Mouse (Mus musculus) intestine, embryonic 14.5 days (tissue): ENCODE measurements around the gene Btd. TPM values are rescaled to one million over a fixed set of nuclear protein-coding genes. Genes with fewer than 3 reads are reported as not detected.

Source experiments
- ATAC-seq: fragments of 200-750 bp; cut with Nextera tagmentation; replicated peaks from 2 replicates; pipeline ENCODE4 v1.8.0; 2017; ENCODE audit warnings: low read depth, moderate number of reproducible peaks, moderate TSS enrichment, moderate library complexity; ENCODE audit not compliant: low FRiP score, low TSS enrichment
- DNase-seq: peaks from one replicate; pipeline ENCODE4 v3.0.0-alpha.2; 2018; ENCODE audit warnings: low spot score
- H3K27ac ChIP-seq: fragments of 300-500 bp; sonication (generic); 2 replicates; pipeline ENCODE4 v1.5.1; 2014; ENCODE audit warnings: low read depth, mild to moderate bottlenecking, control low read depth
- H3K27me3 ChIP-seq: fragments of 300-500 bp; sonication (generic); replicated peaks from 2 replicates; pipeline ENCODE4 v1.6.1; 2014; ENCODE audit warnings: low read length, control low read depth; ENCODE audit not compliant: control insufficient read depth, insufficient read depth
- H3K36me3 ChIP-seq: fragments of 300-500 bp; sonication (generic); 2 replicates; pipeline ENCODE4 v1.6.1; 2014; ENCODE audit warnings: low read length, control low read depth; ENCODE audit not compliant: control insufficient read depth, insufficient read depth
- H3K4me1 ChIP-seq: fragments of 300-500 bp; sonication (generic); replicated peaks from 2 replicates; pipeline ENCODE4 v1.6.1; 2014; ENCODE audit warnings: low read length, control low read depth, mixed read lengths; ENCODE audit not compliant: control insufficient read depth, insufficient read depth
- H3K4me2 ChIP-seq: fragments of 300-500 bp; sonication (generic); 2 replicates; pipeline ENCODE4 v1.6.1; 2014; ENCODE audit warnings: low read length
- H3K4me3 ChIP-seq: fragments of 300-500 bp; sonication (generic); 2 replicates; pipeline ENCODE4 v1.5.1; 2014; ENCODE audit warnings: low read depth, low read length, control low read depth, mixed read lengths
- H3K9ac ChIP-seq: fragments of 300-500 bp; sonication (generic); 2 replicates; pipeline ENCODE4 v1.6.1; 2014; ENCODE audit warnings: mild to moderate bottlenecking, low read length
- H3K9me3 ChIP-seq: fragments of 300-500 bp; sonication (generic); 2 replicates; pipeline ENCODE4 v1.6.1; 2016; ENCODE audit warnings: low read length, control low read depth; ENCODE audit not compliant: control insufficient read depth
- WGBS: fragments of 180-500 bp; shearing (Covaris S2); extraction: QIAGEN DNeasy Blood & Tissue Kit; methylation state at CpG from one replicate; pipeline ENCODE4 v1.1.7; 2014; 5-methylcytosine and 5-hydroxymethylcytosine counted together
- polyA plus RNA-seq: library from polyadenylated mRNA; unstranded; fragments of >200 nt; fragmentation: Nextera tagmentation; extraction: Ambion mirVana; gene quantifications from 2 replicates; pipeline ENCODE4 v1.2.1, GENCODE M21; 2014

Btd gene
- polyA plus RNA-seq, 1 experiment from 2014 or later, result 21.9 TPM

GRCm38 (mm10) chr14:31681931-31682555 is 41.2 kb downstream of the Btd start:
- Histone ChIP-seq H3K9me3 (no peaks in the 10 kb centered on the region), H3K4me2 (no peak overlapping the region), H3K4me1 (no peaks in the 10 kb centered on the region), H3K27ac (peak overlapping the region; percentile 20; the same call in 1 of the 2 replicates), H3K36me3 (no peaks in the 10 kb centered on the region), H3K9ac (no peak overlapping the region), H3K4me3 (no peak overlapping the region), H3K27me3 (no peaks in the 10 kb centered on the region)
- ATAC-seq (no peak), DNase-seq (no peak)
- 46% methylated on average over 5 of the region's 5 CpGs for WGBS

DNA sequence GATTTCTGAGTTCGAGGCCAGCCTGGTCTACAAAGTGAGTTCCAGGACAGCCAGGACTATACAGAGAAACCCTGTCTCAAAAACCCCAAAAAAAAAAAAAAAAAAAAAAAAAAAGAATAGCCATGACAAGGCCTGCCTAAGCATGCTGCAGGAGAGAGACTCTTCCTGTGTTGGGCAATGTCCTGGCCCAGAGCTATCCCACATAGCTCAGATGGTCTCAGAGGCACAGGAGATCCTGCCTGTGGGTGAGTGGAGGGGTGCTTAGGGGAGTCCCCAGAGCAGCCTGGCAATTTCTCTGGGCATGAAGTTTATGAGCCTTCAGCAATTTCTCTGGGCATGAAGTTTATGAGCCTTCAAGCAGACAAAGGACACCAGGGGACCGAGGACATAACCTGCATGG is 42.8 kb downstream of the Btd start:
- Histone ChIP-seq H3K4me2 (no peak overlapping the region), H3K27me3 (no peaks in the 10 kb centered on the region), H3K36me3 (no peaks in the 10 kb centered on the region), H3K27ac (no peak overlapping the region), H3K9ac (no peak overlapping the region), H3K4me3 (no peak overlapping the region), H3K4me1 (no peaks in the 10 kb centered on the region), H3K9me3 (no peaks in the 10 kb centered on the region)
- WGBS, result 88% methylated on average over 2 of the region's 2 CpGs
- DNase-seq, result no peak
- ATAC-seq, result no peak

GRCm38 (mm10) chr14:31684343-31685040 is 43.7 kb downstream of the Btd start:
- 69% methylated on average over 7 of the region's 7 CpGs for WGBS
- Histone ChIP-seq H3K27ac (no peak overlapping the region), H3K4me3 (no peak overlapping the region), H3K9ac (no peak overlapping the region), H3K36me3 (no peaks in the 10 kb centered on the region), H3K4me1 (no peaks in the 10 kb centered on the region), H3K4me2 (no peak overlapping the region), H3K27me3 (no peaks in the 10 kb centered on the region), H3K9me3 (no peaks in the 10 kb centered on the region)
- DNase-seq (no peak), ATAC-seq (no peak)

- no peak overlapping the region for H3K27ac ChIP-seq
- no peaks in the 10 kb centered on the region for H3K27me3 ChIP-seq
- H3K9me3 ChIP-seq, result no peaks in the 10 kb centered on the region
- no peak overlapping the region for H3K4me2 ChIP-seq
- H3K4me3 ChIP-seq, result no peak overlapping the region
- DNase-seq (no peak), ATAC-seq (no peak)
- H3K4me1 ChIP-seq, result no peaks in the 10 kb centered on the region
- no peak overlapping the region for H3K9ac ChIP-seq
- 90% methylated on average over 10 of the region's 10 CpGs for WGBS
- H3K36me3 ChIP-seq, result no peaks in the 10 kb centered on the region
These were observed 44.9 kb downstream of the Btd start for GRCm38 (mm10) chr14:31685680-31686079.

DNA sequence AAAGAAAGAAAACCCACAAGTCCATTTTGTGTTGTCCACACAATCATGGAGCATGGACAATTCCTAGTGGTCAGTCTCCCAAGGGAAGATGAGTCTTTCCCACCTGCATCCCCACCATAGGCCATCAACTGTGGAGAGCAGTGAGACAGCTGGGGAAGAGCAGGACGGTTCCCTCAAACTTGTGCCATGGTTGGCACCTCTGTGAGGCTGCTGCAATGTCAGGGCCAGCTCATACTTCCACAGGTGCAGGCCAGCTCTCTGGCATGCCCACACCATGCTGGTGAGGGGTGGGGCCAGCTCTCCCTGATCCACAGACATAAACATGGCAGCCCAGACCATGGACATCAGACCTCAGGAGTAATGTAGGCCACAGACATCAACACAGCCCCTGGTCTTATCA is 45.4 kb downstream of the Btd start:
- Histone ChIP-seq H3K4me3 (no peak overlapping the region), H3K4me2 (no peak overlapping the region), H3K27ac (no peak overlapping the region), H3K9ac (no peak overlapping the region), H3K36me3 (no peaks in the 10 kb centered on the region), H3K9me3 (no peaks in the 10 kb centered on the region), H3K27me3 (no peaks in the 10 kb centered on the region), H3K4me1 (no peaks in the 10 kb centered on the region)
- DNase-seq (no peak), ATAC-seq (no peak)
- WGBS, result 89% methylated on average over 1 of the region's 1 CpGs

DNA sequence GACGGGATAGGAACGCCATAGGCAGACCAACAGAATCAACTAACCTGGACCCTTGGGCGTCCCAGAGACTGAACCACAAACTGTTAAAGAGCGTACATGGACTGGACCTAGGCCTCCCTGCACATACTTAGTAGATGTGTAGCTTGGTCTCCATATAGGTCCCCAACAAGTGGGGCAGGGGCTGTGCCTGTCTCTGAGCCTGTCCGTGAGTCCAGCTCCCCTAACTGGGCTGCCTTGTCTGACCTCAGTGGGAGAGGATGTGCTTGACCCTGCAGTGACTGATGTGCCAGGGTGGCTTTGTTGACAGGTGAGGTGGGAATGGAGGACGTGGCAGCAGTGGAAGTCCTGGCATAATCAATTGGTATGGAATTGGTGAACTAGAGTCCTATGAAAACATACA is 51.7 kb downstream of the Btd start:
- 89% methylated on average over 6 of the region's 6 CpGs for WGBS

GRCm38 (mm10) chr14:31696206-31696984 is 55.6 kb downstream of the Btd start:
- ATAC-seq (no peak), DNase-seq (no peak)
- Histone ChIP-seq H3K27ac (no peak overlapping the region), H3K36me3 (peaks cover 27% of the 10 kb centered on the region; the same call in 1 of the 2 replicates), H3K9ac (no peak overlapping the region), H3K4me2 (no peak overlapping the region), H3K27me3 (no peaks in the 10 kb centered on the region), H3K4me3 (no peak overlapping the region), H3K4me1 (no peaks in the 10 kb centered on the region), H3K9me3 (no peaks in the 10 kb centered on the region)
- 86% methylated on average over 9 of the region's 9 CpGs for WGBS

More for the DNA sequence above, 51.7 kb downstream of the Btd start:
- Histone ChIP-seq H3K27ac (no peak overlapping the region), H3K27me3 (no peaks in the 10 kb centered on the region), H3K9me3 (no peaks in the 10 kb centered on the region), H3K4me2 (no peak overlapping the region), H3K4me3 (no peak overlapping the region), H3K9ac (no peak overlapping the region), H3K4me1 (no peaks in the 10 kb centered on the region), H3K36me3 (0 out of 2 replicates have a peak, but pooled peaks cover 4% of the 10 kb centered on the region)
- ATAC-seq (no peak), DNase-seq (no peak)

- H3K9ac ChIP-seq, result no peak overlapping the region
- H3K36me3 ChIP-seq, result peaks cover 32% of the 10 kb centered on the region; the same call in 1 of the 2 replicates
- 83% methylated on average over 3 of the region's 3 CpGs for WGBS
- no peak overlapping the region for H3K27ac ChIP-seq
- no peak overlapping the region for H3K4me2 ChIP-seq
- no peaks in the 10 kb centered on the region for H3K4me1 ChIP-seq
- no peak for ATAC-seq
- no peak for DNase-seq
- no peaks in the 10 kb centered on the region for H3K9me3 ChIP-seq
- H3K4me3 ChIP-seq, result no peak overlapping the region
- H3K27me3 ChIP-seq, result no peaks in the 10 kb centered on the region
These were observed 56.1 kb downstream of the Btd start for GRCm38 (mm10) chr14:31696985-31697303.
